Mouse (Mus musculus) testis, adult 2 months (tissue): ENCODE results near the gene Lrtm2.
A peak's percentile ranks its signal among the peaks of the same experiment; 100 is the strongest.

ENCODE experiments used
- CTCF ChIP-seq: fragments of 200-500 bp; IDR thresholded peaks from 2 replicates; pipeline ENCODE4 v1.5.1; 2012; ENCODE audit warnings: low read depth, mild to moderate bottlenecking, inconsistent platforms, low read length, moderate library complexity; ENCODE audit not compliant: control insufficient read depth, insufficient read depth, insufficient replicate concordance
- POLR2A ChIP-seq: fragments of 200-500 bp; IDR thresholded peaks from 2 replicates; pipeline ENCODE4 v1.6.1; 2012; ENCODE audit warnings: low read depth, mild to moderate bottlenecking, inconsistent platforms, low read length, moderate library complexity; ENCODE audit not compliant: control insufficient read depth

- TF ChIP-seq CTCF (peak; percentile 46; the same call in 1 of the 2 replicates), POLR2A (no peak)
These were observed 11.2 kb downstream of the Lrtm2 start for GRCm38 (mm10) chr6:119319358-119319757.
